Mouse (Mus musculus) neutrophil, adult 5-6 weeks (primary cell): ENCODE measurements around the gene Specc1l. TPM values are rescaled to one million over a fixed set of nuclear protein-coding genes. Genes with fewer than 3 reads are reported as not detected.
A peak's percentile ranks its signal among the peaks of the same experiment; 100 is the strongest.

Experiments
- ATAC-seq: fragments of 151-379, 151-347 bp; 2 replicates; pipeline ENCODE4 v1.8.0; 2017; ENCODE audit warnings: mild to moderate bottlenecking, moderate TSS enrichment; ENCODE audit not compliant: insufficient number of reproducible peaks, poor library complexity, low FRiP score, severe bottlenecking; ENCODE audit errors: extremely low read depth
- total RNA-seq: library from RNA; stranded (forward); fragments of 200-1000 nt; gene quantifications from 2 replicates; pipeline ENCODE4 v1.2.3, GENCODE M21; 2017

Specc1l gene
- total RNA-seq: 52.2 and 55.2 TPM in 2 replicates

GRCm38 (mm10) chr10:75211807-75212645, at the start of gene Specc1l:
TSS of gene Specc1l (plus strand) at chr10:75212073.
- ATAC-seq: peak; percentile 99

GRCm38 (mm10) chr10:75165825-75166481, 45.9 kb upstream of the Specc1l start:
- no peak for ATAC-seq

GRCm38 (mm10) chr10:75166601-75167000, 45.3 kb upstream of the Specc1l start:
- no peak for ATAC-seq

GRCm38 (mm10) chr10:75170207-75170850, 41.5 kb upstream of the Specc1l start:
- no peak for ATAC-seq

- ATAC-seq: no peak
These were observed 38.8 kb upstream of the Specc1l start for GRCm38 (mm10) chr10:75173056-75173455.

- no peak for ATAC-seq
These were observed 38.2 kb upstream of the Specc1l start for GRCm38 (mm10) chr10:75173712-75174111.

- no peak for ATAC-seq
These were observed 35.4 kb upstream of the Specc1l start for GRCm38 (mm10) chr10:75176494-75176893.

GRCm38 (mm10) chr10:75178911-75179310, 33.0 kb upstream of the Specc1l start:
- ATAC-seq: no peak

- peak; percentile 54; the same call in 1 of the 2 replicates for ATAC-seq
These were observed 29.6 kb upstream of the Specc1l start for GRCm38 (mm10) chr10:75182151-75182774.

- no peak for ATAC-seq
These were observed 27.0 kb upstream of the Specc1l start for GRCm38 (mm10) chr10:75184826-75185225.

GRCm38 (mm10) chr10:75186551-75186950, 25.3 kb upstream of the Specc1l start:
- ATAC-seq: no peak

- ATAC-seq: no peak; the same call in 1 of the 2 replicates
These were observed 24.4 kb upstream of the Specc1l start for GRCm38 (mm10) chr10:75187366-75188056.

- ATAC-seq: no peak
These were observed 20.2 kb upstream of the Specc1l start for GRCm38 (mm10) chr10:75191647-75192046.

GRCm38 (mm10) chr10:75197817-75198216, 14.1 kb upstream of the Specc1l start:
- no peak for ATAC-seq

- ATAC-seq: no peak
These were observed 11.1 kb upstream of the Specc1l start for GRCm38 (mm10) chr10:75200733-75201132.

GRCm38 (mm10) chr10:75206192-75206591, 5.7 kb upstream of the Specc1l start:
- no peak for ATAC-seq

- ATAC-seq: no peak
These were observed 1.0 kb upstream of the Specc1l start for GRCm38 (mm10) chr10:75210841-75211240.

GRCm38 (mm10) chr10:75212981-75213380, 1.1 kb downstream of the Specc1l start:
- ATAC-seq: no peak

- no peak for ATAC-seq
These were observed 8.8 kb downstream of the Specc1l start for GRCm38 (mm10) chr10:75220722-75221121.
